Mouse (Mus musculus): ENCODE data around the gene Umodl1. TPM values are rescaled to one million over a fixed set of nuclear protein-coding genes. Genes with fewer than 3 reads are reported as not detected.

Umodl1 gene
- total RNA-seq (2014; rRNA removed) (not detected in 2 replicates), polyA plus RNA-seq (2012; rRNA removed) (not detected in 2 replicates)

DNA sequence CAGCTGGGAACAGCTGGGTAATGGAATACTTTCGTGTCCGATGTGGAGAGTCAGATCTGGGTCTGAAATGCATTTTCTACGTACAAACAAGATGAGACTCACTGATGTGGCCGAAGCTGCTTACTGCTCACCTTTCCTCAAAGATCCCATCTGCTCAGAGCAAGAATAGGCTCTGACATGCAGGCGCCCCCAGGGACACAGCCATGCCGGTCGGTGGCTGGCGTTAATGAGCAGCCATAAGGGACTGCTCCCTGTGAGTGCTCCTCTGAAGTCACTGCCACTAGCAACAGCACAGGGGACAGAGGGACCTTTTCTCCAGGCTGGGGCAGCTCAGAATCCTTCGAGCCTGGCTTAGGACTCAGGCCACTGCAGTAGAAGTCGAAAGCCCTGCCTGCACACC, at the start of gene Umodl1:
Umodl1 (plus strand) TSS at position 301 of the 400 bp plus-strand sequence.
- no peak for TF ChIP-seq POLR2A (IDR thresholded peaks at IDR 0.05; ENCODE audit: extremely low read depth, insufficient read depth, low read length)
- H3K36me3 ChIP-seq (ENCODE audit: control insufficient read depth, insufficient read depth, low read length), result no peaks in the 10 kb centered on the region
- H3K4me1 ChIP-seq (ENCODE audit: control insufficient read depth, insufficient read depth, low read length), result no peaks in the 10 kb centered on the region
- no peak within 1 kb of the TSS for H3K27ac ChIP-seq (replicated peaks; ENCODE audit: insufficient read depth, low read depth, low read length)
- no peak within 1 kb of the TSS for H3K4me3 ChIP-seq (ENCODE audit: insufficient read depth, low read depth, low read length)
- H3K79me2 ChIP-seq (ENCODE audit: control insufficient read depth, insufficient read depth, low read length), result no peaks in the 10 kb centered on the region
- no peak within 1 kb of the TSS for H3K9ac ChIP-seq (ENCODE audit: low read depth, low read length)
- WGBS, result 64% methylated on average over 10 of the region's 10 CpGs
- DNase-seq (ENCODE audit: extremely low read depth, low read depth, low spot score), result no peak
- H3K27me3 ChIP-seq (ENCODE audit: control insufficient read depth, insufficient read depth, low read length), result no peaks in the 10 kb centered on the region

DNA sequence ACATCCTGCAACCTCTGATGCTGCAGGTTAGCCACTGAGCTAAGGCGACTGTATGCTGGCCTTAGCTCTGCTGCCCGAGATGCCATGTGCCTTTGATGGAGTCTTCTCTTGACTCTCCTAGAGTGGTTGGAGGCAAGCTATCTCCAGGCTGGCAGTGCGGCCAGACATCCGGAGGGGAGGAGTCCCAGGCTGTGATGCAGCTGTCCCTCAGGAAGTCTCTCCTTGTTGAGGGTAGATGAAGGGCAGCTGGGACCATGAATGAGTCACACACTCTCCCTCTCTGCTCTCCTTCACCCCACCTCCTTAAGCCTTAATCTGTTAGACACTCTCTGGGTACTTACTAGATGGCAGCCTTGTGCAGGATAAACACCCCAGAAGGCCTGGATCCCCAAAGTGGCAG, 46.9 kb upstream of the Umodl1 start:
- Histone ChIP-seq H3K36me3 (ENCODE audit: control insufficient read depth, insufficient read depth, low read length) (no peaks in the 10 kb centered on the region), H3K4me1 (ENCODE audit: control insufficient read depth, insufficient read depth, low read length) (no peaks in the 10 kb centered on the region), H3K27ac (replicated peaks; ENCODE audit: insufficient read depth, low read depth, low read length) (no peak overlapping the region), H3K79me2 (ENCODE audit: control insufficient read depth, insufficient read depth, low read length) (no peaks in the 10 kb centered on the region), H3K9ac (ENCODE audit: low read depth, low read length) (no peak overlapping the region), H3K27me3 (ENCODE audit: control insufficient read depth, insufficient read depth, low read length) (no peaks in the 10 kb centered on the region), H3K4me3 (ENCODE audit: insufficient read depth, low read depth, low read length) (no peak overlapping the region)
- no peak for DNase-seq (ENCODE audit: extremely low read depth, low read depth, low spot score)
- TF ChIP-seq CTCF (IDR thresholded peaks at IDR 0.05; ENCODE audit: low read depth, low read length) (no peak), POLR2A (IDR thresholded peaks at IDR 0.05; ENCODE audit: extremely low read depth, insufficient read depth, low read length) (no peak)
- 63% methylated on average over 4 of the region's 4 CpGs for WGBS

DNA sequence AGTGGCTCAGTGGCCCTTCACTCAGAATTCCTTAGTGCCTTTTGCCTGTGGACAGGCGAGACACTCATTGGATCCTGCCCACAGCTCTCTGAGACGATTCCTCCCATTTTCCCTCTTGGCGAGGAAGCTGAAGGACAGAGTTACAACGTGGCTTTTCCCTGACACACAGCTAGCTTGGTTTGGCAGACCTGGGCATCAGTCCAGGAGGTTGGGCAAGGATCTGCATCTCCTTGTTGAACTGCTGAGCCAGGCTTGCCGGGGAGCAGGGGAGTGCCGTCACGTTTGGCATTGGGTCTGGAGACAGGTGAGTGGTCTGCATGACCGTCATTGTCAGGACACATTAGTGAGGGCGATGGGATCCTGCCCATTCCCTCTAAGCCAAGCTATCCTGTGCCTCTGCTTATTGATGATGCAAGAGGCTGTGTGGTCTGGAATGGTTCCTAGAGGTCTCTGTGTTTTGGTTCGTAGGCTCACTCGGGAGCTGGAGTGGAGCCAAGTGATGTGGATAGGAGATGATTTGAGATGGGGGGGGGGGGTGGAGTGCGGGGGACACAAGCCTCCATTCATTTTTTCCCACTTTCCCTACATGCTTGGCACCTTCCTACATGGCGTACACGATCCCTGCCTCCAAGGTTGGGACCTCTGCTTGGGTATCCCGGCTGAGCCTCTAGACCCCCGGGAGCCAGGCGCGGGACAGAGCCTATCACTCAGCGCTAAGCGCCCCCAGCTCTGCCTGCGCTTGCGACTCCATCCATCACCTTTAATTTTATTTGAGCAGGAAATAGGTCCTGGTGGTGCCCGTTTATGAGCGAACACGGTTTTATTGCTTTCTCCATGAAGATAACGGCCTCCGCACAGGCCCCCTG, 43.3 kb upstream of the Umodl1 start:
- 71% methylated on average over 27 of the region's 27 CpGs for WGBS
- no peak overlapping the region for H3K27ac ChIP-seq (replicated peaks; ENCODE audit: insufficient read depth, low read depth, low read length)
- H3K4me3 ChIP-seq (ENCODE audit: insufficient read depth, low read depth, low read length), result no peak overlapping the region
- no peak overlapping the region for H3K9ac ChIP-seq (ENCODE audit: low read depth, low read length)
- no peaks in the 10 kb centered on the region for H3K27me3 ChIP-seq (ENCODE audit: control insufficient read depth, insufficient read depth, low read length)
- TF ChIP-seq POLR2A (IDR thresholded peaks at IDR 0.05; ENCODE audit: extremely low read depth, insufficient read depth, low read length) (no peak), CTCF (IDR thresholded peaks at IDR 0.05; ENCODE audit: low read depth, low read length) (no peak)
- peak; percentile 3 for DNase-seq (ENCODE audit: extremely low read depth, low read depth, low spot score)
- no peaks in the 10 kb centered on the region for H3K79me2 ChIP-seq (ENCODE audit: control insufficient read depth, insufficient read depth, low read length)
- no peaks in the 10 kb centered on the region for H3K36me3 ChIP-seq (ENCODE audit: control insufficient read depth, insufficient read depth, low read length)
- H3K4me1 ChIP-seq (ENCODE audit: control insufficient read depth, insufficient read depth, low read length), result no peaks in the 10 kb centered on the region

DNA sequence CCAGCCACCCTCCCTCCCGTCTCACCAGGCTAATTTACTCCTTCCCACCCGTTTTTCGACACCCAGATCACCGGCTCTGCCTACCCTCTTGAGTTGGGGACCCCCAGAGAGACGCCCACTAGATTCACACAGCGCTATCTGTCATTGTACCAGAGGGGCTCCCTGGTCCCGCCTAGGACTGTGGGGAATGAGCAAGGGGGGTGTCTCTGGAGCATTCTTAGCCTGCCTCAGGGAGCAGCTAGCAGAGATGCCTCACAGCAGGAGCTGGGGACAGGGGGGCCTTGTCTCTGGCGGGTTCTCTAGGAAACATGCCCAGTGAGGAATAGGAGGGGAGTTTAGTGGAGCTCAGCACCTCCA, 42.7 kb upstream of the Umodl1 start:
- Histone ChIP-seq H3K4me3 (ENCODE audit: insufficient read depth, low read depth, low read length) (no peak overlapping the region), H3K4me1 (ENCODE audit: control insufficient read depth, insufficient read depth, low read length) (no peaks in the 10 kb centered on the region), H3K27ac (replicated peaks; ENCODE audit: insufficient read depth, low read depth, low read length) (no peak overlapping the region), H3K36me3 (ENCODE audit: control insufficient read depth, insufficient read depth, low read length) (no peaks in the 10 kb centered on the region), H3K9ac (ENCODE audit: low read depth, low read length) (no peak overlapping the region), H3K79me2 (ENCODE audit: control insufficient read depth, insufficient read depth, low read length) (no peaks in the 10 kb centered on the region), H3K27me3 (ENCODE audit: control insufficient read depth, insufficient read depth, low read length) (no peaks in the 10 kb centered on the region)
- no peak for DNase-seq (ENCODE audit: extremely low read depth, low read depth, low spot score)
- no peak for TF ChIP-seq POLR2A (IDR thresholded peaks at IDR 0.05; ENCODE audit: extremely low read depth, insufficient read depth, low read length)
- TF ChIP-seq CTCF (IDR thresholded peaks at IDR 0.05; ENCODE audit: low read depth, low read length), result no peak
- 56% methylated on average over 8 of the region's 8 CpGs for WGBS

DNA sequence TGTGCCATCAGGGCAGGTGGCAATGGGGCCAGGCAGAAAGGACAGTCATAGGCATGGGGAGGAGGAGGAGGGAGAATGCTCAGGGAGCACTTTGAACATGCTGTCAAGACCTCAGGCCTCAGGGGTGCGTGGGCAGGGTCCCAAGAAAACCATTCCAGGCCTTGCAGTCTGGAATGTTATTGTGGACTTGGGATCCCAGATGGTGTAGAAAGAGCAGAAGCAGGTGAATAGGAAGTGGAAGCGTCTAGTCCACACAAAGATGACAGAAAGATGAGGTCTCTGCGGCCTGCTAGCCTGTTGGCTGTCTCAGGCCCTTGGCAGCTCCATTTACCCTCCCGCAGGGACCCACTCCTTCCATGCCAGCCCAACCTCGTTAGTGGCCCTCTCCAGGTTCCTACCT, 41.9 kb upstream of the Umodl1 start:
- TF ChIP-seq POLR2A (IDR thresholded peaks at IDR 0.05; ENCODE audit: extremely low read depth, insufficient read depth, low read length) (no peak), CTCF (IDR thresholded peaks at IDR 0.05; ENCODE audit: low read depth, low read length) (no peak)
- DNase-seq (ENCODE audit: extremely low read depth, low read depth, low spot score), result no peak
- Histone ChIP-seq H3K9ac (ENCODE audit: low read depth, low read length) (no peak overlapping the region), H3K36me3 (ENCODE audit: control insufficient read depth, insufficient read depth, low read length) (no peaks in the 10 kb centered on the region), H3K27me3 (ENCODE audit: control insufficient read depth, insufficient read depth, low read length) (no peaks in the 10 kb centered on the region), H3K27ac (replicated peaks; ENCODE audit: insufficient read depth, low read depth, low read length) (no peak overlapping the region), H3K4me1 (ENCODE audit: control insufficient read depth, insufficient read depth, low read length) (no peaks in the 10 kb centered on the region), H3K79me2 (ENCODE audit: control insufficient read depth, insufficient read depth, low read length) (no peaks in the 10 kb centered on the region), H3K4me3 (ENCODE audit: insufficient read depth, low read depth, low read length) (no peak overlapping the region)
- 82% methylated on average over 5 of the region's 5 CpGs for WGBS

DNA sequence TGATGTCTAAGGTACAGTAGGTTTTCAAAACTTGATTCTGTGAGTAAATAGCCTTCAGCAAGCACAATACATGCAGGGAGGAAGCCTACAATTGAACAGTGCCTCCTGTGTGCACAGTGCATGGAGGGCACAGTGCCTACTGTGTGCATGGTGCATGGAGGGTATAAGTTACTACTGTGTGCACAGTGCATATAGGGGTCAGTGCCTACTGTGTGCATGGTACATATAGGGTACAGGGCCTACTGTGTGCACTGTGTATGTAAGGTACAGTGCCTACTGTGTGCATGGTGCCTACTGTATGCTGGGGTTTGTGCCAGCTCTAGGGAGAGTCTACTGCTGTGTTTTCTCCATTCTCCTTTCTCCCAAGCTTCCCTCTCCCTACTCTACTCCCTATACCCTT, 40.2 kb upstream of the Umodl1 start:
- Histone ChIP-seq H3K4me1 (ENCODE audit: control insufficient read depth, insufficient read depth, low read length) (no peaks in the 10 kb centered on the region), H3K79me2 (ENCODE audit: control insufficient read depth, insufficient read depth, low read length) (no peaks in the 10 kb centered on the region), H3K27ac (replicated peaks; ENCODE audit: insufficient read depth, low read depth, low read length) (no peak overlapping the region), H3K9ac (ENCODE audit: low read depth, low read length) (no peak overlapping the region), H3K36me3 (ENCODE audit: control insufficient read depth, insufficient read depth, low read length) (no peaks in the 10 kb centered on the region), H3K4me3 (ENCODE audit: insufficient read depth, low read depth, low read length) (no peak overlapping the region), H3K27me3 (ENCODE audit: control insufficient read depth, insufficient read depth, low read length) (no peaks in the 10 kb centered on the region)
- DNase-seq (ENCODE audit: extremely low read depth, low read depth, low spot score), result no peak
- TF ChIP-seq CTCF (IDR thresholded peaks at IDR 0.05; ENCODE audit: low read depth, low read length) (no peak), POLR2A (IDR thresholded peaks at IDR 0.05; ENCODE audit: extremely low read depth, insufficient read depth, low read length) (no peak)
